Mouse (Mus musculus) liver, embryonic 11.5 days (tissue): ENCODE measurements around the gene Mymx. TPM values are rescaled to one million over a fixed set of nuclear protein-coding genes. Genes with fewer than 3 reads are reported as not detected.
"Not testable (repeated sequence)": the region's sequence is repeated elsewhere in the genome, so short reads cannot be mapped to it uniquely, and the experiment has no call there.

Source experiments
- ATAC-seq: fragments of 200-750 bp; cut with Nextera tagmentation; replicated peaks from 2 replicates; pipeline ENCODE4 v1.8.0; 2017; ENCODE audit warnings: moderate number of reproducible peaks, mild to moderate bottlenecking, moderate TSS enrichment, moderate library complexity; ENCODE audit not compliant: low FRiP score
- DNase-seq: peaks from one replicate; pipeline ENCODE4 v3.0.0-alpha.2; 2017; ENCODE audit warnings: low spot score
- H3K27ac ChIP-seq: fragments of 300-500 bp; sonication (generic); 2 replicates; pipeline ENCODE4 v1.5.1; 2014; ENCODE audit warnings: mild to moderate bottlenecking, low read depth, low read length, control low read depth
- H3K27me3 ChIP-seq: fragments of 300-500 bp; sonication (generic); replicated peaks from 2 replicates; pipeline ENCODE4 v1.6.1; 2014; ENCODE audit warnings: low read length, mixed read lengths; ENCODE audit not compliant: control insufficient read depth, insufficient read depth
- H3K36me3 ChIP-seq: fragments of 300-500 bp; sonication (generic); 2 replicates; pipeline ENCODE4 v1.6.1; 2014; ENCODE audit warnings: mild to moderate bottlenecking, low read length, moderate library complexity, mixed read lengths; ENCODE audit not compliant: control insufficient read depth, insufficient read depth
- H3K4me1 ChIP-seq: fragments of 300-500 bp; sonication (generic); replicated peaks from 2 replicates; pipeline ENCODE4 v1.6.1; 2014; ENCODE audit warnings: low read length, mixed read lengths; ENCODE audit not compliant: control insufficient read depth, insufficient read depth
- H3K4me2 ChIP-seq: fragments of 300-500 bp; sonication (generic); 2 replicates; pipeline ENCODE4 v1.6.1; 2014; ENCODE audit warnings: mild to moderate bottlenecking, control low read depth, moderate library complexity
- H3K4me3 ChIP-seq: fragments of 300-500 bp; sonication (generic); 2 replicates; pipeline ENCODE4 v1.5.1; 2014; ENCODE audit warnings: low read depth, low read length, control low read depth
- H3K9ac ChIP-seq: fragments of 300-500 bp; sonication (generic); 2 replicates; pipeline ENCODE4 v1.6.1; 2014; ENCODE audit warnings: low read depth, low read length, control low read depth
- H3K9me3 ChIP-seq: fragments of 300-500 bp; sonication (generic); 2 replicates; pipeline ENCODE4 v1.6.1; 2016; ENCODE audit warnings: low read length, inconsistent platforms, mixed read lengths; ENCODE audit not compliant: control insufficient read depth
- WGBS: fragments of 180-500 bp; shearing (Covaris S2); extraction: QIAGEN DNeasy Blood & Tissue Kit; methylation state at CpG from one replicate; pipeline ENCODE4 v1.1.7; 2014; 5-methylcytosine and 5-hydroxymethylcytosine counted together
- polyA plus RNA-seq: library from polyadenylated mRNA; unstranded; fragments of >200 nt; fragmentation: Nextera tagmentation; extraction: Ambion mirVana; gene quantifications from 2 replicates; pipeline ENCODE4 v1.2.1, GENCODE M21; 2014

Mymx gene
- polyA plus RNA-seq, 1 experiment from 2014 or later = 1.0 TPM

DNA sequence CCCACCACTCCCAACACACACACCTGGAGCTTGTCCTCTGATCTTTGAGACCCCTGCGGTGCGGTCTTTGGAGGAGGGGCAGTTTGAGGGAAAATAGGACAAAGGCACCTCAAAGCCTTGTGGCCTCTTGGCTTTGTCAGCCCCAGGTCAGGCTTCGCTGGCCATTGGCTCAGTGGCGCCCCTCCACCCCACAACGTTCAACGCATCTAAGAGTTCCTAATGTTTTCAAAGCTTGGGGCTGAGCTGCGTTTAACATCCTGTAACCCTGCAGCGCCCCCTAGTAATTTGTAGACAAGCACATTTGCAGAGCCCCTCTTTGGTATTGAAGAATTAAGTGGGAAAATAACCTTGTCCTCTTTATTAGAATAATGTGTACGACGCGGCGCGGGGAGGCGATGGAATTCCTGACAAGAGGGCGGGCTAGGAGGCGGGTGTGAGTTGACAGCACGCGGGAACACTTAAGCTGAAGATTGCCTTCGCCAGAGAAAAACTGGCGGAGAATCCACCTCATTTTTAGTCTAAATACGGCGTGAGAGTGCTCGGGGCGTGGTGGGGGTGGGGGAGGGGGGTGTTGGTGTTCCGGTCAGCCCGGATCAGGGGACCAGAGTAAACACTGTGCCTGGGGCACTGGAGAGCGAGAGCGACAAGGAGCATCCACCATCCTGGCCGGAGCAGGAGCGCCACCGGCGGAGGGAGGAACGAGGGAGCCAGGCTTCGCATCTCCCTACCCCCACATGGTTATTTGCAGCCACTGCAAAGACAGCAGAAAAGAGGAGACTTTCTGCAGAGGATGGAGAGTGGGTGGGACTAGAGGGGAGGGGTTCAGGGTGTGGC, 28.2 kb upstream of the Mymx start:
- 4% methylated on average over 34 of the region's 34 CpGs for WGBS
- Histone ChIP-seq H3K27me3 (peaks cover 2% of the 10 kb centered on the region; the same call in 1 of the 2 replicates), H3K4me3 (peak overlapping the region; percentile 52), H3K27ac (0 out of 2 replicates have a peak overlapping the region, but pooled peaks have one; percentile 22), H3K36me3 (no peaks in the 10 kb centered on the region), H3K4me2 (peak overlapping the region; percentile 92), H3K9ac (peak overlapping the region; percentile 63), H3K9me3 (no peaks in the 10 kb centered on the region), H3K4me1 (peaks cover 18% of the 10 kb centered on the region)
- ATAC-seq (peak; percentile 66), DNase-seq (peak; percentile 67)

DNA sequence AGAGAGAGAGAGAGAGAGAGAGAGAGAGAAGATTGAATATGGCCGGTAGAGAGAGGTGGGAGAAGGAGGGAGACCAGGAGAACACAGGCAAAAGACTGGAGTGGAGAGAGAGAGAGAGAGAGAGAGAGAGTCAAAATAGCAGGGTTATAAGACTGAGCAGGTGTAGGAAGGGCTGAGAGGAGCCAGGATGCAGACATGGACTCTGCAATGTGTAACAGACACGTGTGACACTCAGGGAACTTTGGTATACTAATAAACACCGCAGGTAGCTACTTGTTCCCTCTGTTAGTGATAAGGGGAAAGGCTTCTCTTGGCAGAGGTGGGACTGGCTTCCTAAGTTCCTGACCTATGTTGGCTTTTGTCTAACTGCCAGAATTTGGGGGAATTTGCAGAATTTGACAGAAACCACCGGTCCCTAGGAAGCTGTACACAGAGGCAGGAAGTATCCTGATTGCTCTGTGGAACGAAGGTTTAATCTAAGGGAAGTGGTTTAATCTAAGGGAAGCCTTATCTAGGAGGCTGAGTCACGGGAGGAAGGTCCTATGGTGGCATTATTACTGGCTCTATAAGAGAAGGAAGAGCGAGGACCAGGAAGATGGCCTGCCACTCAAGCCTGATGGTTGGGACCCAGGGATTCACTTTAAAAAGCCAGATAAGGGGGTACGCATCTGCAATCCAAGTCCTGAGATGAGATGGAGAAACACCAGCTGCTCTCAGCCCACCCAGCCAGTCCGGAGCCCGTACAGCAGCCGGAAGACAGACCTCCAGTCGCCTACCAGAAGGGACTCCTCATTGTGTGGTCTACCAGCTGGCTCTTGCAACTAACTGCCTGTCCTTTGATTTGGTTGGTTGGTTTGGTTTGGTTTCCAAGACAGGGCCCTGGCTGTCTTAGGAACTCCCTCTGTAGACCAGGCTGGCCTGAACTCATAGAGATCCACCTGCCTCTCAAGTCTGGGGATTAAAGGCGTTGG, 27.3 kb upstream of the Mymx start:
- no peak; the same call in 1 of the 2 replicates for ATAC-seq
- peak overlapping the region; percentile 92 for H3K4me2 ChIP-seq
- H3K9ac ChIP-seq = no peak overlapping the region
- no peak for DNase-seq
- 38% methylated on average over 13 of the region's 13 CpGs for WGBS
- H3K4me3 ChIP-seq = no peak overlapping the region
- peaks cover 2% of the 10 kb centered on the region; the same call in 1 of the 2 replicates for H3K27me3 ChIP-seq
- H3K36me3 ChIP-seq = no peaks in the 10 kb centered on the region
- no peaks in the 10 kb centered on the region for H3K9me3 ChIP-seq
- peaks cover 18% of the 10 kb centered on the region for H3K4me1 ChIP-seq
- peak overlapping the region; percentile 11; the same call in 1 of the 2 replicates for H3K27ac ChIP-seq

- H3K36me3 ChIP-seq = no peaks in the 10 kb centered on the region
- peaks cover 18% of the 10 kb centered on the region for H3K4me1 ChIP-seq
- H3K27me3 ChIP-seq = peaks cover 2% of the 10 kb centered on the region; the same call in 1 of the 2 replicates
- 43% methylated on average over 3 of the region's 3 CpGs for WGBS
- H3K4me2 ChIP-seq = no peak overlapping the region
- H3K9ac ChIP-seq = no peak overlapping the region
- DNase-seq (no peak), ATAC-seq (no peak)
- H3K27ac ChIP-seq = no peak overlapping the region
- no peak overlapping the region for H3K4me3 ChIP-seq
- no peaks in the 10 kb centered on the region for H3K9me3 ChIP-seq
Observed at GRCm38 (mm10) chr17:45628160-45628559, 26.3 kb upstream of the Mymx start.

DNA sequence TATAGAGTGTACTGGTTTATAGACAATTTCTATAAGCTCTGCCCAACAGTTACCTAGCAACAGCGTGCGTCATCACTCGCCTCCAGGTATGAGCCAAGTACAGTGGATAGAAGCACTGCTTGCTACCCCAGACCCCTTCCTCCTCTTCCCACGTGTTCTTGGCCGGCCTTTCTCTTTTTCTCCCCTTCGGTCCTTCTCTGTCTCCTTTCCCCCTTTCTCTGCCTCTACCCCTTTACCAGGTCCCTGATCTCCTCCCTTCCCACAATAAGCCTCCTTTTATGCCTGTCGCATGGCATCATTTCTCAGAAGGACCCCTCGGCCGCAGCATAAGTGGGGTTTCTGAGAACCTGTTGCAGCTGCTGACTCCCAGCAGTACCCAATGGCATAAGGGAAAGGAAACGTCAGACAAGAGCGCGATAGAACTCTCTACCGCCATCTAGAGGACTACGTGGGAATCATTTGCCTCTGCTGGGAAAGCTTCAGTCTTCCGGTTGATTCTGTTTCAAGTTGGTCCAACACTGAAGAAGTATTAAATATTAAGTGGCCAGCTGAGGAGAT, 24.8 kb upstream of the Mymx start:
- Histone ChIP-seq H3K9me3 (no peaks in the 10 kb centered on the region), H3K9ac (peak overlapping the region; percentile 59), H3K27me3 (peaks cover 2% of the 10 kb centered on the region; the same call in 1 of the 2 replicates), H3K4me2 (peak overlapping the region; percentile 54), H3K36me3 (no peaks in the 10 kb centered on the region), H3K4me3 (no peak overlapping the region), H3K4me1 (peaks cover 18% of the 10 kb centered on the region), H3K27ac (no peak overlapping the region)
- ATAC-seq (peak; percentile 48; the same call in 1 of the 2 replicates), DNase-seq (peak; percentile 63)
- WGBS = 25% methylated on average over 15 of the region's 15 CpGs

DNA sequence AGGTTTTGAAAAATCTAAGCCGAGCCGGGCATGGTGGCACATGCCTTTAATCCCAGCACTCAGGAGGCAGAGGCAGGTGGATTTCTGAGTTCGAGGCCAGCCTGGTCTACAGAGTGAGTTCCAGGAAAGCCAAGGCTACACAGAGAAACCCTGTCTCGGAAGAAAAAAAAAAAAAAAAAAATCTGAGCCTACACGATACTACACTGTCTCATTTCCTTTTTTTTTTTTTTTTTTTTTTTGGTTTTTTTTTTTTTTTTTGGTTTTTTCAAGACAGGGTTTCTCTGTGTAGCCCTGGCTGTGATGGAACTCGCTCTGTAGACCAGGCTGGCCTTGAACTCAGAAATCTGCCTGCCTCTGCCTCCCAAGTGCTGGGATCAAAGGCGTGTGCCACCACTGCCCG, 21.5 kb upstream of the Mymx start:
- 80% methylated on average over 8 of the region's 8 CpGs for WGBS
- H3K27me3 ChIP-seq, H3K4me2 ChIP-seq, H3K9ac ChIP-seq, H3K4me3 ChIP-seq, H3K36me3 ChIP-seq, DNase-seq, H3K27ac ChIP-seq, H3K9me3 ChIP-seq, ATAC-seq: not testable (repeated sequence)
- peaks cover 15% of the 10 kb centered on the region for H3K4me1 ChIP-seq

GRCm38 (mm10) chr17:45619386-45620256, 17.7 kb upstream of the Mymx start:
- WGBS = 10% methylated on average over 20 of the region's 20 CpGs
- no peaks in the 10 kb centered on the region for H3K27me3 ChIP-seq
- H3K9ac ChIP-seq = peak overlapping the region; percentile 65
- DNase-seq = peak; percentile 56
- ATAC-seq = peak; percentile 56
- H3K36me3 ChIP-seq = no peaks in the 10 kb centered on the region
- H3K4me2 ChIP-seq = peak overlapping the region; percentile 82
- no peaks in the 10 kb centered on the region for H3K9me3 ChIP-seq
- H3K4me1 ChIP-seq = peaks cover 15% of the 10 kb centered on the region
- H3K27ac ChIP-seq = peak overlapping the region; percentile 84
- peak overlapping the region; percentile 46 for H3K4me3 ChIP-seq

- H3K9ac ChIP-seq = peak overlapping the region; percentile 65
- ATAC-seq (peak; percentile 76), DNase-seq (no peak)
- H3K36me3 ChIP-seq = no peaks in the 10 kb centered on the region
- H3K4me2 ChIP-seq = peak overlapping the region; percentile 82
- H3K27me3 ChIP-seq = no peaks in the 10 kb centered on the region
- 10% methylated on average over 8 of the region's 8 CpGs for WGBS
- peak overlapping the region; percentile 84 for H3K27ac ChIP-seq
- H3K9me3 ChIP-seq = no peaks in the 10 kb centered on the region
- H3K4me3 ChIP-seq = peak overlapping the region; percentile 46
- peaks cover 15% of the 10 kb centered on the region for H3K4me1 ChIP-seq
Observed at GRCm38 (mm10) chr17:45618941-45619385, 17.1 kb upstream of the Mymx start.
